Mouse (Mus musculus): Measurements from ENCODE around the gene Lasp1. TPM values are rescaled to one million over a fixed set of nuclear protein-coding genes. Genes with fewer than 3 reads are reported as not detected.
"Not testable (repeated sequence)": the region's sequence is repeated elsewhere in the genome, so short reads cannot be mapped to it uniquely, and the experiment has no call there.

Lasp1 gene
- total RNA-seq, 2 experiments from 2014 or later = 88.1 to 91.4 TPM

- Histone ChIP-seq H3K4me3 (peak overlapping the region; percentile 81), H3K27ac (peak overlapping the region; percentile 97)
- TF ChIP-seq CTCF (conservative IDR thresholded peaks at IDR 0.05) = no peak
- DNase-seq (ENCODE audit: low spot score in 2 of 2) = peak; percentile 88 to 96
These were observed 42.3 kb downstream of the Lasp1 start for GRCm38 (mm10) chr11:97840991-97841661.

DNA sequence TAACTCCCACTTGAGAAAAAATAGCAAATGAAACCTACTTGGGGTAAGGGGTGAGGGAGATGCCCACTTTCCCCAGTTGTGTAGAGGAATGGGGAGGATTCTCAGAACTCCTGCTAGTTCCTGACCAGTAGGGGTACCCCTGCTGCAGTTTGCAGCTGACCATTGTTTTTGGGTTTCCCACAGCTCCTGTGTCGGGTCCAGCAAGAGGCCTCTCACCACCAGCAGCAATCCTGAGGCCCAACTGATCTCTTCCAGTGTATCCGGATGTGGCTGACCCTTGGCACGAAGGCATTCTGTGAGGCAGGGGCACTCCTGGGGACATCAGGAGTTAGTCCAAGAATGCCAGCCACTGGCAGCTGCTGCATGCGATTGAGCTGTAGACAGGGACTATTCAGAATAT, 43.2 kb downstream of the Lasp1 start:
- peak overlapping the region; percentile 81 for H3K4me3 ChIP-seq
- peak overlapping the region; percentile 97 for H3K27ac ChIP-seq
- peak; percentile 52 for TF ChIP-seq CTCF (conservative IDR thresholded peaks at IDR 0.05)
- no peak for DNase-seq (ENCODE audit: low spot score in 2 of 2)

- TF ChIP-seq CTCF (conservative IDR thresholded peaks at IDR 0.05) = no peak
- H3K27ac ChIP-seq = no peak overlapping the region
These were observed 51.6 kb downstream of the Lasp1 start for GRCm38 (mm10) chr11:97850367-97850766.

DNA sequence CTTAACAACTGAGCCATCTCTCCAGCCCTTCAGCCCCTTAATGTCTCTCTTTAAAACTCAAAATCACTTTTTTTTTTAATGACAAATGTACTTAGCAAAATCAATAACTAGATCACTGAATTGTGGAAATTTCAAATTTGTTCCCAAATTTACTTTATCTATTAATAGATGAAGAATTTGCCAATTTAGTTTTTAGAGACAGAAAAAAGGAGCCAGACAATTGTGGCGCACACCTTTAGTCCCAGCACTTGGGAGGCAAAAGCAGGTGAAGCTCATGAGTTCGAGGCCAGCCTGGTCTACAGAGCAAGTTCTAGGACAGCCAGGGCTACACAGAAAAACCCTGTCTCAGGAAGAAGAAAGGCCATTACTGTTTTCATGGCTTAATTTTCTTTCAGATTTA, 52.8 kb downstream of the Lasp1 start:
- no peak for TF ChIP-seq CTCF (conservative IDR thresholded peaks at IDR 0.05)
- no peak for DNase-seq (ENCODE audit: low spot score in 2 of 2)
- Histone ChIP-seq H3K4me3 (no peak overlapping the region), H3K27ac (no peak overlapping the region)

More at GRCm38 (mm10) chr11:97850367-97850766, 51.6 kb downstream of the Lasp1 start:
- DNase-seq (ENCODE audit: low spot score in 2 of 2) = no peak
- H3K4me3 ChIP-seq = no peak overlapping the region

DNA sequence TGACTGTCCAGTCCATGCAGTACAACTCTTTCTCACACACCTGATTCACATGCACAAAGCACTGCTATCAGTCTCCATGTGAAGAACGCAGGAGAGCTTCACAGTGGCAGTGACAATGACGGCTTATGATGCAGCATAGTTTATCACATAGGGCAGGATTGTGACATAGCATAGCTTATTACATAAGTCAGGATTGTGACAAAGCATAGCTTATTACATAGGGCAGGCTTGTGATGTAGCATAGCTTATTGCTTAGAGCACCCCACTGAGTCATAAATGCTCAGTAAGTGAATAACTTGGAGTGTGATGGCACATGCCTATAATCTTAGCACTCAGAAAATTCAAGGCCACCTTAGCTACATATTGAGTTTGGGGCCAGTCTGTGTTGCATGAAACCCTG, 56.7 kb downstream of the Lasp1 start:
- no peak for TF ChIP-seq CTCF (conservative IDR thresholded peaks at IDR 0.05)
- DNase-seq (ENCODE audit: low spot score in 2 of 2) = no peak
- no peak overlapping the region for H3K27ac ChIP-seq
- H3K4me3 ChIP-seq = no peak overlapping the region

GRCm38 (mm10) chr11:97862148-97862547, 63.3 kb downstream of the Lasp1 start:
- no peak overlapping the region for H3K4me3 ChIP-seq
- no peak for DNase-seq (ENCODE audit: low spot score in 2 of 2)
- H3K27ac ChIP-seq = no peak overlapping the region
- no peak for TF ChIP-seq CTCF (conservative IDR thresholded peaks at IDR 0.05)

- Histone ChIP-seq H3K27ac (no peak overlapping the region), H3K4me3 (no peak overlapping the region)
- TF ChIP-seq CTCF (conservative IDR thresholded peaks at IDR 0.05) = no peak
- DNase-seq (ENCODE audit: low spot score in 2 of 2) = no peak
These were observed 66.6 kb downstream of the Lasp1 start for GRCm38 (mm10) chr11:97865421-97865820.

- no peak for DNase-seq (ENCODE audit: low spot score in 2 of 2)
- Histone ChIP-seq H3K27ac (no peak overlapping the region), H3K4me3 (no peak overlapping the region)
- 0 out of 2 replicates have a peak, but pooled peaks have one; percentile 5 for TF ChIP-seq CTCF (conservative IDR thresholded peaks at IDR 0.05)
These were observed 67.5 kb downstream of the Lasp1 start for GRCm38 (mm10) chr11:97866091-97866888.

- no peak for DNase-seq (ENCODE audit: low spot score in 2 of 2)
- H3K4me3 ChIP-seq = no peak overlapping the region
- TF ChIP-seq CTCF (conservative IDR thresholded peaks at IDR 0.05) = no peak
- no peak overlapping the region for H3K27ac ChIP-seq
These were observed 68.8 kb downstream of the Lasp1 start for GRCm38 (mm10) chr11:97867591-97867990.

DNA sequence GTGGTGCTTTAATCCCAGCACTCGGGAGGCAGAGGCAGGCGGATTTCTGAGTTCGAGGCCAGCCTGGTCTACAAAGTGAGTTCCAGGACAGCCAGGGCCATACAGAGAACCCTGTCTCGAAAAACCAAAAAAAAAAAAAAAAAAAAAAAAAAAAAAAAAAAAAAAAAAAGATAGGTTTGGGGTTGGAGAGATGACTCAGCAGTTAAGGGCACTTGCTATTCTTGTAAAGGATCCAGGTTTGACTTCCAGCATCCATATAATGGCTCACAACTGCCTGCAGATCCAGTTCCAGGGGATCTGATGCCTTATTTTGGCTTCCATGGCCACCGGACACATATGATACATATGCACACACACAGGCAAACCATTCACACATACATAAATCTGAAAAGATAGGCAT, 73.6 kb downstream of the Lasp1 start:
- H3K27ac ChIP-seq; H3K4me3 ChIP-seq; DNase-seq (ENCODE audit: low spot score in 2 of 2): not testable (repeated sequence)

DNA sequence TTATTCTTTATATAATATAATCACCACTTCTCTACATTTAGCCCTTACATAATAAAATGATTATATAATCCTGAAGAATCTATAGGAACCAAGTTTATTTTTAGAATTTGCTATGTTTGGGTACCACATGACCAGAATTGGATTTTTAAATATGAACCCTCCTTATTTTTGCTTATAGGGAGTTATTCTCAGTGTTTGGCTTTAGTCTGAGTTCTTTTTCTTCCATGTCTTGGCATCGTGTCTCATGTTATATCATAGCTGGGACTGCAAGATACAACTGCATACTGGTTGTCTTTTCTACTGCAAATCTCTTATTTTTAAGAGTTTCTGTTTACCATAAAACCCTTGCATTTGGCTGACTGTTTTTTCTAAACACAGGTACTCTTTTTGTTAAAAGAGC, 75.6 kb downstream of the Lasp1 start:
- Histone ChIP-seq H3K4me3 (no peak overlapping the region), H3K27ac (peak overlapping the region; percentile 64)
- no peak for DNase-seq (ENCODE audit: low spot score in 2 of 2)
- no peak for TF ChIP-seq CTCF (conservative IDR thresholded peaks at IDR 0.05)

- Histone ChIP-seq H3K4me3 (no peak overlapping the region), H3K27ac (no peak overlapping the region)
- no peak for DNase-seq (ENCODE audit: low spot score in 2 of 2)
- no peak for TF ChIP-seq CTCF (conservative IDR thresholded peaks at IDR 0.05)
These were observed 78.5 kb downstream of the Lasp1 start for GRCm38 (mm10) chr11:97877341-97877740.

- TF ChIP-seq CTCF (conservative IDR thresholded peaks at IDR 0.05) = no peak
- Histone ChIP-seq H3K27ac (no peak overlapping the region), H3K4me3 (no peak overlapping the region)
- no peak for DNase-seq (ENCODE audit: low spot score in 2 of 2)
These were observed 81.6 kb downstream of the Lasp1 start for GRCm38 (mm10) chr11:97880362-97880761.

GRCm38 (mm10) chr11:97883542-97883917, 84.7 kb downstream of the Lasp1 start:
- H3K27ac ChIP-seq = peak overlapping the region; percentile 69
- peak; percentile 51 for DNase-seq (ENCODE audit: low spot score in 2 of 2)
- H3K4me3 ChIP-seq = peak overlapping the region; percentile 58
- no peak for TF ChIP-seq CTCF (conservative IDR thresholded peaks at IDR 0.05)
